Mouse (Mus musculus): ENCODE data around the gene Saa2.

The Saa2 gene

DNA sequence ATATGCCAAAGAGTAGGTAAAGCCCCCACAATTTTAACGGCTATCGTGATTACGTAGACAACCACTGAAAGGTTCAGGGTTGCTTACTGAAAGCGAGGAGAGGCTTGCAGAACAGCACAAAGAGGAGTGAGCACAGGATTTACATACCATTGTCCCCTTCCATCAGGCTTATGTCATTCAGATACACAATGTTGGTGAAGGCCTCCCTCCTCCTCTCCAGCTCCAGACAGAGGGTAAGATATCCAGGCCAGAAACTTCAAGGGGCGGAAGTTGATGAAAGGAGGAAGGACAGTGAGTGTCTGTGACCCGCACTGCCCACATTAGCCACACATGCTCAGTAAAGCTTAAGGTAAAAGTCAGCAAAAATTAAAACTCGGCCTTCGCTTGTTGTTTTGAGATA lies 13.1 kb downstream of the Saa2 start:
- no peak for DNase-seq

DNA sequence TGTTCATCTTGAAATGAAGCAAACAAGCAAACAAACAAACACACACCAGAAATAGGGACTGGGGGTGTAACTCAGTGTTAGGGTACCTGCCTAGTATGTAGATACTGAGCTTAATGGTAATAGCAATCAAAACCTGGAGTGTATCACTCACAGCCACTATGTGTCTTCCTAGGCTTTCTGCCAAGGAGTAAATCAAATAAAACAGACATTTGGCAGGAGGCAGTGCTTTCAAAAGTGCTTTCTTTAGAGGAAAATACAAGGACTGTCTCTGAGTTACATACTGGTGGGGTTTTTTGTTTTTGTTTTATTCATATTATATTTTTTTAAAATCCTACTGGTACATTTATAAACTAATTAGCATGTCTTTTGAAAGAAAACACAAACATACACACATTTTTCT lies 15.8 kb downstream of the Saa2 start:
- no peak for DNase-seq

DNA sequence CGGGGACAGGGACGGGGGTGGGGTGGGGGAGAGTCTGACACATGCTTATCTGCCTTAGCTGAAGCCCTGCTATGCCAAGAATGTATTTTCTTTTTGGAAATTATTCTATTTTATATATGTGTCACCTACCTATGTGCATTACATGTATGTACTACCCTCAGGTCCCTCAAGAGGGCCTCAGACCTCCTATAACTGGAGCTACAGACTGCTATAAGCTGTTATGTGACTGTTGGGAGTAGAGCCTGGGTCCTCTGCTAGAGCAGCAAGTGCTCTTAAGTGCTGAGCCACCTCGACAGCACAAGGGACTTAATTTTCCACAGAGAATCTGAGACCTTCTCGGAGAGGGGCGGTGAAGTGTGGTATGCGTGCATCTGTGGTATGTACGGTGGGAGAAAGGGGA lies 16.9 kb downstream of the Saa2 start:
- no peak for DNase-seq

DNA sequence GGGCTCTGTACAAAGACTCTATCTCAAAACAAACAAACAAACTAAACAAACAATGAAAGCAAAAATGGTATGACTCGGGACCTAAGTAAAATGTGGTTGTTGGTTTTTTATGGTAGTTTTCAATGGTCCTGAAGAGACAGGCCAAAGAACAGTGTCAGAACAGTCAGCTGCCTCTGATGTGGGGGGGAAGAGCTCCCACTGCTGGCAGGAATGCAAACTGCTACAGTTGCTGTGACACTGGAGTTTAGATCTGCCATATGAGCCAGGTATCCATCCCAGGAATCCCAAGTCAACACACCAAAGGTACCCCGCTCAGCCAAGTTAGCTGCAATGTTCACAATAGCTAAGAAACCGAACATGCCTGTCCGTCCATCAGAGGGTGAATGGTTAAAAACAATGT lies 19.1 kb downstream of the Saa2 start:
- DNase-seq: peak; percentile 38

DNA sequence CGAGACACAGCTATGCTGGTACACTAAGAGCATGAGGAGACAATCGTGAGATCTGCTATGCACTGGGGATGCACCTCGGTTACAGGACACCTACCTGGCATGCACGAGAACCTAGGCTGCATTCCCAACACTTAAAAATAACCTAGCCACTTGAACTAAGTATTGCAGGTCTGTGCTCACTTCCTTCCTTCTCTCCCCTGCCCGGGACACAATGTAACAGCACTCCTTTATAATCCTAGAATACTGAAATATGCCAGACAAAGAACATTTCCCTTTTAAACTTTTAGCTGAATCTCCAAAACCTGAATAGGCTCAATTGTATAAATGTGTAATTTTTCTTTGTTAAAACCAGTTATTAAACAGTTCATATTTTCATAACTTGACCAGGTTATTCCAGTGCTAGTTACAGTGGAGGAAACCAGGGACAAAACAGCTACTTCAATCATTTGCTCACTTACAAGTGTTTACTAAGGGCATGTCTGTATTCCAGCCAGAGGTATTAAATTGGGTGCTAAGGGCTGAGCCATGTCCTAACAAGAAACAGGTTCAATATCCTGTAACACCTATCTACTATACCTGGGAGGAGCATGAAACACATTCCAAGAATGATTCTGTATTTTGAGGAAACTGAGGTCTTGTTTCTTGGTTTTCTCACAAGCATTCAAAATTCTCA lies 37.7 kb downstream of the Saa2 start:
- DNase-seq: no peak

DNA sequence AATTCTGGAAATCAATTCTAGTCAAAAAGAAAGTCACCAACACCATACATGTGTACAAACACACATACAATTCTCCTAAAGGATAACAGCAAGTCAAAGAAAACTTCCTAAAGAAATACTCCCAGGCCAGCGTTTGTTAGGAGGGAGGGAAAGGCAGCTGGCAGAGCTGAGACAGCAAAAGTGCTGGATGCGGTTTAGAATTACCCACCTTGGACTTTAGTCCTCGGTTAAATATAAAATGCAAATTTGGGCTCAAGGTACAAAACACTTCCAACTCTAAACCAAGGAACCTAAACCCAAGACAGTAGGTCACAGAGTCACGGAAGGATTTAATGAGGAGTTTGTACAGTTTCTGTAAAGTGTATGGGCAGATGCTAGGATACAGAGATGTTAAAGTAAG lies 42.3 kb downstream of the Saa2 start:
- DNase-seq: no peak

DNA sequence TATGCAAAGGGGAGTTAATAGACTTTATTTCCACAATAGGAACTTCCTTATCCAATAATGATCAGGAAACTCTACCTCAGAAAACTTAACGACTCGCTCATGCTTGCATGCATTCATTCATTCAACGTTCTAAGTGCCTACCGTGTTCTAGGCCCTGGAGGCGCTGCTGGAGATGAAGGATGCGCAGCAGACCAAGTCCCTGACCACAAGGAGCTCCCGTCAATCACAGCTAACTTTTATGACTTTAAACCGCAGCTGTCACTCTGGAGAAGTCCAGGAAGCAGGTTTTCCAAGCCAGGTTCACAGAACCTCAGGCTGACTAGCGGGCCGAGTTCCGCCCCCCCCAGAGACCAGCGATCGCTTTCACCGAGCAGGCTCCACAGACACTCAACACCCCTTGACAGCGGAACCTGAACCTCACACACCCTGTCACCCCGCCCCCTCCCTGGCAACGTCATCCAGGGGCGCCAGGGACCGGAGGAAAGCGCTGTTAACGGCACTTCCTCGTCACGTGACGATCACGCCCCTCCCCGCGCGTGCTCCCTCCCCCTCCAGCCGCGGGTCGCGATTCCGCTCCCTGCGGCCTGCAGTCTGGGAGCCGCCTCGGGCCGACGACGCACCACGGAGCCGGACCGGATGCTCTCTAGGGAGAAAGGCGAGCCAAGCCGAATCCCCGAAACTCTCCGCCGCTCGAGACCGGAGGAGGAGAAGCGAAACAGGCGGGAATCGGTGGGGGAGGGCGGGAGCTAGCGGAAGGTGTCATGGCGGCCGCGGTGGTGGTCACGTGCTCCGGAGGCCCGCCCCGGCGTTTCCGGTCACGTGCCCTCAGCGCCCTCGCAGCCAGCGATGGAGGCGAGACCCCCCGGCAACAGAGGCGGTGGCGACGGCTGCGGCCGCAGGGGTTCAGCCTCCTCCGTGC lies 44.0 kb downstream of the Saa2 start, which contains the start of the genes Hps5 and Gtf2h1:
Gene Hps5 (minus strand): TSS at position 778 of the 919 bp plus-strand sequence.
Gene Gtf2h1 (plus strand): TSS at position 817 of the 919 bp plus-strand sequence.
- peak; percentile 99 for DNase-seq

DNA sequence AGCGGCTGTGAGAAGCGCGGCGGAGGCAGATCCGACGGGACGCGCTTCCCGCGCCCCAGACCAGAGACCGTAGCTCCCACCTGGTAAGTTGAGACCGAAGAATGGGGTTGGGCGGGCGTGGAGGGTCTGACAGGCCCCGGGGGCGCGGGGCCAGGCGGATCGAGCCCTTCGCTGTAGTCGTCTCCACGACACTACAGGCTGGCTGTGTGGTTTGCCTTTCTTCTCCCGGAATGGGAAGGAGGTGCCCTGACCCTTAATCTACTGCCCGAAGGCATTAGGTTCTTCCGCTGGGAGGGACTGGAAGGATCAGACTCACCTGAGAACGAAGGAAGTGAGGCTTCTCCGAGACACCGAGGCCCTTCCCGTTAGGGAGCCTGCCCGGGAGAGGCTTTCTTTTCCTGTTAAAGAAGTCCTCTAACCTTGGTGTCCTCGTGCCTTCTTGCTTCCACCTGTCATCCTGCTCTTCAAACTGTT lies 44.7 kb downstream of the Saa2 start:
- DNase-seq: no peak

DNA sequence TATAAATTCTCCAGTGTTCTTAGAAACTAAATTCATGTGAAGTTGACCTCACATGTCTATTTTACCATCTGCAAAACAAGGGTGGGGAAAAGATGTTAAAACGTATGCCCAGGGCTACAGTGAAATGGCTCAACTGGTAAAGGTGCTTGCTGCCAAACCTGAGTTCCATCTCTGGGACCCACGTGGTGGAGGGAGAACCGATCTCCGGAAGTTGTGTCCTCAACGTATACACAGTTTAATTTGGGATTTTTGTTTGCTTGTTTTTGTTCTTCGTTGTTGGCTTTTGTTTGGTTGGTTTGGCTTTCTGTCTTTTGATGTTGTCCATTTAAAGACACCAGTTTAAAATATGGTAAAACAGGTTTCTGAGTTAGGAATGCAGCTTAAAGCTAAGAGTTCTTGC lies 45.2 kb downstream of the Saa2 start:
- DNase-seq: no peak
